Mouse (Mus musculus): ENCODE data around the gene Gnat2. TPM values are rescaled to one million over a fixed set of nuclear protein-coding genes. Genes with fewer than 3 reads are reported as not detected.

The Gnat2 gene
- total RNA-seq, 2 experiments from 2014 or later, result 0.45 to 0.94 TPM

Other genes starting within 250 kb of the Gnat2 start
- not detected for gene Eps8l3, start 215.6 kb upstream of the Gnat2 start, total RNA-seq (2021)
- gene Gstm5, start 197.0 kb upstream of the Gnat2 start, total RNA-seq (2021), result 10 to 100 TPM; 86.9 to 93.2 TPM
- gene Gstm7, start 161.0 kb upstream of the Gnat2 start, total RNA-seq (2021), result 10 to 100 TPM; 12.8 to 14.7 TPM
- gene Gstm6, start 149.0 kb upstream of the Gnat2 start, total RNA-seq (2021), result under 1 TPM; 0.45 to 0.46 TPM
- not detected for gene Gstm3, start 123.5 kb upstream of the Gnat2 start, total RNA-seq (2021)
- 100 to 1,000 TPM in 1 of 2 experiments, 10 to 100 TPM in 1; 95.2 to 129 TPM for gene Gstm2, start 106.3 kb upstream of the Gnat2 start, total RNA-seq (2021)
- gene Gstm1, start 74.8 kb upstream of the Gnat2 start, total RNA-seq (2021), result 100 to 1,000 TPM; 201 to 229 TPM
- 10 to 100 TPM; 11.8 to 15.8 TPM for gene Gstm4, start 47.9 kb upstream of the Gnat2 start, total RNA-seq (2021)
- gene Ampd2, start 6.1 kb upstream of the Gnat2 start, total RNA-seq (2021), result 1 to 10 TPM; 3.6 TPM
- 10 to 100 TPM; 10.2 to 14.7 TPM for gene Gnai3, start 53.4 kb downstream of the Gnat2 start, total RNA-seq (2021)
- gene Gpr61, start 62.1 kb downstream of the Gnat2 start, total RNA-seq (2021), result not detected
- gene Amigo1, start 93.5 kb downstream of the Gnat2 start, total RNA-seq (2021), result 10 to 100 TPM; 23.9 to 26.3 TPM
- gene Cyb561d1, start 108.4 kb downstream of the Gnat2 start, total RNA-seq (2021), result 1 to 10 TPM; 3.0 to 3.2 TPM
- 1 to 10 TPM; 5.9 to 6.2 TPM for gene Atxn7l2, start 118.1 kb downstream of the Gnat2 start, total RNA-seq (2021)
- 100 to 1,000 TPM; 213 to 250 TPM for gene Sypl2, start 133.9 kb downstream of the Gnat2 start, total RNA-seq (2021)
- 10 to 100 TPM; 50.6 to 56.2 TPM for gene Psma5, start 164.1 kb downstream of the Gnat2 start, total RNA-seq (2021)
- 10 to 100 TPM; 41.8 to 46.3 TPM for gene Sort1, start 191.3 kb downstream of the Gnat2 start, total RNA-seq (2021)

Measured in gastrocnemius, adult 18-20 months (tissue).